Mouse (Mus musculus) CH12.LX (cell line): ENCODE results near the gene Rrad.

Experiments used
- CTCF ChIP-seq, 2 experiments: IDR thresholded peaks in 1 of 2; conservative IDR thresholded peaks in 1 of 2; 2 replicates each; pipeline ENCODE4 v1.5.1; 2011 to 2012; ENCODE audit warnings: low read depth in 2 of 2, low read length in 2 of 2, improper control_type of control experiment in 1 of 2, inconsistent platforms in 1 of 2, mild to moderate bottlenecking in 1 of 2, moderate library complexity in 1 of 2
- EP300 ChIP-seq: IDR thresholded peaks from 2 replicates; pipeline ENCODE4 v1.6.1; 2011; ENCODE audit warnings: low read length, improper control_type of control experiment
- JUND ChIP-seq: conservative IDR thresholded peaks from 2 replicates; pipeline ENCODE4 v1.6.1; 2011; ENCODE audit warnings: low read depth, low read length, improper control_type of control experiment
- KAT2A ChIP-seq: IDR thresholded peaks from 2 replicates; pipeline ENCODE4 v1.6.1; 2012; ENCODE audit warnings: low read length, improper control_type of control experiment, inconsistent platforms; ENCODE audit not compliant: insufficient replicate concordance
- MAFK ChIP-seq: IDR thresholded peaks from 2 replicates; pipeline ENCODE4 v1.6.1; 2011; ENCODE audit warnings: low read length, improper control_type of control experiment; ENCODE audit not compliant: insufficient replicate concordance
- MAX ChIP-seq: IDR thresholded peaks from 2 replicates; pipeline ENCODE4 v1.6.1; 2011; ENCODE audit warnings: low read length, improper control_type of control experiment
- NRF1 ChIP-seq: IDR thresholded peaks from 2 replicates; pipeline ENCODE4 v1.6.1; 2014; ENCODE audit warnings: low read depth, mild to moderate bottlenecking, inconsistent platforms, low read length, improper control_type of control experiment, moderate library complexity
- PAX5 ChIP-seq: IDR thresholded peaks from 2 replicates; pipeline ENCODE4 v1.6.1; 2012; ENCODE audit warnings: low read length, inconsistent platforms, mixed read lengths
- POLR2A ChIP-seq: IDR thresholded peaks from 2 replicates; pipeline ENCODE4 v1.6.1; 2011; ENCODE audit warnings: low read depth, mild to moderate bottlenecking, improper control_type of control experiment, low read length
- POLR2AphosphoS2 ChIP-seq: IDR thresholded peaks from 2 replicates; pipeline ENCODE4 v1.6.1; 2011; ENCODE audit warnings: low read depth, low read length, improper control_type of control experiment
- USF1 ChIP-seq: IDR thresholded peaks from 2 replicates; pipeline ENCODE4 v1.6.1; 2014; ENCODE audit warnings: low read depth, mild to moderate bottlenecking, inconsistent platforms, low read length, improper control_type of control experiment

DNA sequence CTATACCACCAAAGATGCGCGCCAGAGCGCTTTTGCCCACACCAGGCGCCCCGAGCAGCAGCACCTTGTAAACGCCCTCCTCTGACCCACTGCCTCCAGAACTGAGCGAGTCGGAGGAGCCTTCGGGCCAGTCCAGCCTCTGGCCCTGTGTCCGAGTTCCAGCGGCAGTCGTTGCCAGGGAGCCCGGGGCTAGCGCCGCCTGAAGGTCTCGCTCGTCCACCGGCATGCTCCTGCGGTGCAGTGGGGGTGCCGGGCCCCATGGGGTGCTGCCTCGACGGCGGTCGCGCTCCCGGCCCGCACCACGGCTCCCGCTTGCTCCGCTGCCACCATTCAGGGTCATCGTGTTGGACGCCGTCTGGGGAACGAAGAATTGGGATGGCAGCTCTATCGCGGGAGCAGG is 553 bp downstream of the Rrad start:
- TF ChIP-seq EP300 (no peak), JUND (no peak), KAT2A (no peak), POLR2A (no peak), CTCF (conservative IDR thresholded peaks at IDR 0.05 in 1 of 2, IDR thresholded peaks at IDR 0.05 in 1 of 2; ENCODE audit: low read depth in 2 of 2, low read length in 2 of 2) (no peak), MAFK (no peak), PAX5 (no peak), MAX (no peak), NRF1 (no peak), POLR2AphosphoS2 (no peak), USF1 (no peak)
